Mouse (Mus musculus) frontal cortex, postnatal 36 days (tissue): ENCODE measurements at regions not wholly inside any gene's neighbourhood (a gene's known extent, or its start where the extent isn't known, plus 50 kb on each side); places are given as distances from the start of the nearest gene placed in this dataset.

Experiments used
- DNase-seq, 2 experiments: peaks; one replicate each; pipeline ENCODE4 v3.0.0; 2022; ENCODE audit warnings: low spot score in 2 of 2

DNA sequence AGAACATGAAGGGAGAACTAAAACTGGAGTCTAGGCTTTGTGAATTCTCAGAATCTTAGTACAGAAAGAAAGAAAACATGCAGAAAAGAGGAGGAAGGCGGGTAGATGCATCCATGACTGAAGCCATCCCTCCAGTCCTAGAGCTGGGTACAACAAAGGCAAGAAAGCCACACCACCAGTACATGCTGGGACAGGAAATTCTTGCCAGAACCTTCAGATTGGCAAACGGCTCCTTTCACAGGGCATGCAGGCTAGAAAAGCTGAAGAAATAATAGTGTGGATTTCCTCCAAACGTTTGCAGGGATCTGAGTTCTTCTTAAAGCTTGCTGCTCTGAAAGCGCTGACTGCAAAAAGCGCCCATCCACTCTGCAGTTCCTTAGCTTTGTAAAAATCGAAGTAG, 486.7 kb downstream of the Epha4 start:
- DNase-seq = peak in 1 of 2 experiments; percentile 13

- DNase-seq = no peak
Measured at GRCm38 (mm10) chr1:77029091-77029490, 485.8 kb downstream of the Epha4 start.

GRCm38 (mm10) chr1:77043749-77044564, 470.9 kb downstream of the Epha4 start:
- DNase-seq = peak in 1 of 2 experiments; percentile 2

GRCm38 (mm10) chr1:77048720-77049406, 466.0 kb downstream of the Epha4 start:
- DNase-seq = no peak

DNA sequence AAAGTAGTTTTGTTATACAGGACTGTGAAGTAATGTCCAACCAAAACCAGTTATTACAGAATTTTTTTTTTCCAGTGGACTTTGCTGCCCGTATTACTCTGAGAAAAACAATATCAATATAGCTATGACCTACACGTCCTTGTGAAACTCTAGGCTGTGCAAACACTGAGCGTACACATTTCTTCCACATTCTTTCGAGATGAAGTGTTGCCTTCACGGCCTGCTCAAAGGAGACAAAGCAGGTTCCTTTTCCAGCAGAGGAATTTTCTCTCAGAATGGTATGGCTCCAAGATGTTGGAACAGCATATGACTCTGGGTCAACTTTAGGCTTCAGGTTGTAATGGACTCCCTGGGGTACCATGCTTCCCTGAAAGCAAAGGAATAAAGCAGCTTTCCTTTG, 463.6 kb downstream of the Epha4 start:
- no peak for DNase-seq

DNA sequence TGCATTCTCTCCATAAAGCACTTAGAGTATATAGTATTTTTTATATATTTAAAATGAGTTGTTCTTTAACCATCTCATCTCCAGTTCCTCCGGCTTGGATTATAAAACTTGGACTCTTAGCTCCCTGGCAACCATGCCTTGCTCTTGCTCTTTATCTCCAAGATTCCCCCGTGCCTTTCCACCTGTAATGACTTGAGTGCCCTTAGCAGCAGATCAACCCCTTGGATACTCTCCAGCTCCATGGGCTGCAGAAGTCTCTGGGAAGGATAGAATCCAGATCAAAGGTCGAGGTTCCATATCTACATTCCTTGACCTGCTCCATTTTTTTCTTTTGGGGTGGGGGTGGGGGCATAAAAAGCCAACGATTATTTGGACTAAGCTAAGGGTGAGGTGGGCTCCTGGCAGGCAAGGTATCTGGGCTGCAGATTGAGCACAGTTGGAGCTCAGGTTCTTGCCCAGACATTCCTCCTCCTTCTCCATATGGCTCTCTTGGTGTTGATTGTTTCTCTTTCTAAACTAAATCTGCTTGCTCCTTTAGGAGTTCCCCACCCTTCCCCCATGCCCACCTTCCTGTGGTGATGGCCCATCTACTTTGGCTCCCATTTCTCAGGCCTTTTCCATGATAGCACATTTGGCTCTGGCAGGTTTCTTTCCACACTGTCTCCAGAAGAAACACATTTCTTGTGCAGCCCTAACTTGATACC, 460.9 kb downstream of the Epha4 start:
- DNase-seq = no peak

- no peak for DNase-seq
Measured at GRCm38 (mm10) chr1:77062468-77062867, 452.4 kb downstream of the Epha4 start.

DNA sequence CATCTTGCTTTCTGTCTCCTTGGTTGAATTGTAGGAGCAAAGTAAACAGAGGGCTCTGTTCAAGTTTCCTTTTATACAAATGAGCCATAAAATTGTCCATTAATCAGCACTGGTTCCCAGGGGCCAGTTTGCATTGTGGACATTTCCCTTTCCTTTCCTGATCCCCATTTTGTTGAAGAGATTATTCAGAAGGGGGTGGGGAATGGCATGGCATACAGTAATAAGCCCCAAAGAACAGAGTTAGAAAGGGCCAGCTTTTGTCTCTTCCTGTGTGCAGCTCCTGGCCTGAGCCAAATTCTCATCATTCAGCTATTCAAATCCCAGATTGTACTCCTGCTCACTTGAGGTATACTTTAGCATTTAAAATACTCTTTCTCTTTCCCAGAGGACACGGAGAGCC, 441.8 kb downstream of the Epha4 start:
- DNase-seq = no peak

DNA sequence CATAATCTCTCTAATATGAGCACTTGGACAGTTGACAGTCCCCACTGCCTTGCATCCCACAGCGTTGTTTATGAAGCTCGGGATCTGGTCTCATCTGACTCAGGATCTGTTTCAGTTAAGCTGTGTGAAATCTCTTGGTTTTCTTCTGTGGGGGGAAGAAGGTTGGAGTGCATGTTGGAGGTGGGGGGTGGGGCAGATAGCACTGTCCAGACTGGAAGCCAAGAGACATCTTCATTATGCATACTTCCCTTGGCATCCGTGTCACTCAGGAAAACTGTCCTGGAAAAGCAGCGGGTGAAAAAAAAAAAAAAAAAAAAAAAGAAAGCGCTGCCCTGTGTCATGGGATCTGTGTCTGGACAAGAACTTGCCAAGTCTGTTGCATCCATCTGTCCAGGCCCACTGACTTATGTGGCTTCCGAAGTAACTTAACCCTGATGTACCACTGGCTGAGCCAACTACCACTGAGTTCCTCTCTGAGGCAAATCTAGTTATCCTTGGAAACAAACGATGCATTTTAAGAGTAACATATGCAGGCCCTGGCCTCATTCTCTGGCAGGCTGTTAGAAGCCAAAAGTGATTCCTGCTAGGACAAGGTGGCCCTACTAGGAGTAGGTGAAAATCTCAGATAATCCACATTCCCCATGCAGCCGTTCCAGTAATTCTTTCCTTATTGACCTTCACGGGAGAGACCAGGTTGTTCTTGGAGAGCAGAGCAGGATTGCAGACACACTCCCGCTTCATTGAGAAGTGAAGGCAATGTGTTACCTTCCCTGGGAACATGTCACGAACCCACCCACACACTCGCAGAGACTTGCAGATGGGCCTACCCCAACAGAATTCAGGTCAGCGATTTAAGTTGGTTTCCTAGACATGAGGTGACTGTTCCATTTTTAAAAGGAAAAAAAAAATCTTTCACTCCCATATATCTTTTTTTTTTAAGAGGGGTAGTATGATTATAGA, 439.7 kb downstream of the Epha4 start:
- DNase-seq = peak; percentile 21 to 32

DNA sequence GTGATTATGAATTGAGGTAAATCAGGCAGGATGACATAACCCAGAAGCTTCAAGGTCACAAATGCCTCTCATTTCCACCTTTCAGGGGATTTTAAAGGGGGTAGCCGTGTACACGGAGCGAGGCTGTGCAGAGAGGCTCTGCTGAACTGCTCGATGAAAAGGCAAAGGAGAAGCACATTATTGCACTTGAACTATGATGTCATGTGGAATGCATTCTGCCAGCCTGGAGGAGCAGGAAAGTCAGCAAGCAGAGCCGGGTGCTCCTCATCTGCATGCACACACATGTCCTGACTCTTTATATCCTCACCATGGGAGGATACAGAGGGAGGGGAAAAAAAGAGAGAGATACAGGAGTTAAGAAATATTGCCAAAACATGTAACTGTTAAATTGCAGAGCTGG, 434.1 kb downstream of the Epha4 start:
- DNase-seq = no peak

GRCm38 (mm10) chr1:77081660-77082059, 433.2 kb downstream of the Epha4 start:
- DNase-seq = no peak

DNA sequence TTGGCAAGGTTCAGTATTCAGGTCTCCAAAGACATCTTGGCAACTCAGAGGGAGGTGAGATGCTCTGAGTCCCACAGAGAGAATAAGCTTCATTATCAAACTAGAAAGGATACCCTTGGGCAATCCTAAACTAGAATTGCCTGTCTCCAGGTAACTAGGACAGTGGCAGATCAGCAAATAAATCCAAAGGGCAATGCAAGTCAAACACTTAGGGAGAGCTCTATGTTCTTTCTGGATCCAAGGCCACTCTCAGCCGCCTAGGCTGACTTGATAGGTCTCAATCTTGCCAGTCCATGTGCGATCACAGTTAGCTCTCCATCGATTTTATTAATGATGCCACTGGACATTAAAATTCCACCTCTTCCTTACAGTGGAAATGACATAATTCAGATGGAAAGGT, 432.5 kb downstream of the Epha4 start:
- DNase-seq = no peak

DNA sequence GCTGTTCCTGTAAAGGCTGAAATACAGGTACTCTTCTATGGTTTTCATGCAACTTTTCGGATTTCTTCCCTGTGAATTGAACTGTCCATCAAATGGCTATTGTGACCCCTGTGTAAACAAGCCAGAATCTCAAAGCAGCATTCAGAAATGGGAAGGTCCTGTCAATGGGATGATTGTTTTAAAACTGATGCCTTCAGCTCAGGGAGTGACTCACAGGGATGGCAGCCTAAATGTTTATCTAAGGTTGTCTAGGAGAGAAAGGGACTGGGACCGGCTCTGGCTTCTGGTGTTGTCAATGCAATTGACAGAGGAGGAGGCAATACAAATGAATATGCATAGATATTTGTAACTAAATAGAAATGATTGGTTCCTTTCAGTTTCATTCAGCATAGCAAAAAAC, 421.3 kb downstream of the Epha4 start:
- DNase-seq = no peak

DNA sequence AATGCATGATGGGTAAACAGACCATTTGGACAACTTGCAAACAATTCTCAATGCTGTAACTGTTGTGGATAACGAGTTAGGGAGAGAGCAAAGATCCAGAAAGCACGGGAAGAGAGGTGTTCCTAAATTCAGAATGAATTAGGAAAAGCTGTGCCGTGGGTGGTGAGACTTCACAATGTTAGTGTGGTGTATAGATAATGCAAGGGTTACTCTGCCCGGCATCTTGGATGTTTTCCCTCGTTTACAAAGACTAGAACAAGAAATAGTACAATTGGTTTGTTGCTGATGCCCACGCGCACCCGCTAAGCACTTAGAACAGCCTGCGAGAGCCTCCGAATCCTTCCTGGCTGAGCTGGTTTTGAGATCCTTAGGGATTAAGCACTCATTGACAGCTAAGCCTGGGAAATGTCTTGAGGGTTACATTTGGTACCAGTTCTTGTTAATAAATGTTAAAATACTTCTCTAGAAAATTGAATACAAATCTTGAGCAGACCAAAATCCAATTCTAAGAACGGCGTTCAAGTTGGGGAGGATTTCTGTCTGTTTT, 413.1 kb downstream of the Epha4 start:
- DNase-seq = no peak

DNA sequence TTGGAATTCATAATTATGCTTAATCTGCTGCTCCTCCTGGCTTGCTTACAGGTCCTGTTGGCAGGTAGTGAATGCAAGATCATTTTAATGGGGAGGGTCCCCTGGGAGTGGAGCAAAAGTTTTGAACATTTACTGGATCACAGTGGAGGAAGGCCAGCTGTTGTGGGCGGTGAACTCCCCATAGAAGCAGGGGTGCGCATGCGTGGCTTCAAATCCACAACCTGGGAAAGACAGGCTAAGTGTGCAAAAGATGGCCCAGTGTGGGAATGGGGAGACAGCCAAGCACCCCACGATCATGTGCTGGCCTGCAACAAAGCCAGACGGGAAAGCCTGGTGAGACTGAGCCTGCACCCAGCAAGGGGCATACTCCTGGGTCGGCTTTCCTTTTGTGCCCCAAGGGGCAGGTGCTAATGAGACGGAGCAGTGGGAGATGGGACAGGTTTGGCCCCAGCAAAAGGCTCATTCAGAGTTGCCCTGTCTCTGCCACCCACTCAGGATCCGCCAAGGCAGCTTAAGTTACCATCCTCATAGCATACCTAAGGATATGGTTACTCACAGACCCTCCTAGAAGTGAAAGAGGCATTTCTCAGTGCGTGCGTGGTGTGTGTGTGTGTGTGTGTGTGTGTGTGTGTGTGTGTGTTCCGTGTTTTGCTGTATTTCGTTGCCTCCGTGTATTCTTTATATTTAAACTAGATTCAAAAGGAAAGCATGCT, 412.3 kb downstream of the Epha4 start:
- no peak for DNase-seq

DNA sequence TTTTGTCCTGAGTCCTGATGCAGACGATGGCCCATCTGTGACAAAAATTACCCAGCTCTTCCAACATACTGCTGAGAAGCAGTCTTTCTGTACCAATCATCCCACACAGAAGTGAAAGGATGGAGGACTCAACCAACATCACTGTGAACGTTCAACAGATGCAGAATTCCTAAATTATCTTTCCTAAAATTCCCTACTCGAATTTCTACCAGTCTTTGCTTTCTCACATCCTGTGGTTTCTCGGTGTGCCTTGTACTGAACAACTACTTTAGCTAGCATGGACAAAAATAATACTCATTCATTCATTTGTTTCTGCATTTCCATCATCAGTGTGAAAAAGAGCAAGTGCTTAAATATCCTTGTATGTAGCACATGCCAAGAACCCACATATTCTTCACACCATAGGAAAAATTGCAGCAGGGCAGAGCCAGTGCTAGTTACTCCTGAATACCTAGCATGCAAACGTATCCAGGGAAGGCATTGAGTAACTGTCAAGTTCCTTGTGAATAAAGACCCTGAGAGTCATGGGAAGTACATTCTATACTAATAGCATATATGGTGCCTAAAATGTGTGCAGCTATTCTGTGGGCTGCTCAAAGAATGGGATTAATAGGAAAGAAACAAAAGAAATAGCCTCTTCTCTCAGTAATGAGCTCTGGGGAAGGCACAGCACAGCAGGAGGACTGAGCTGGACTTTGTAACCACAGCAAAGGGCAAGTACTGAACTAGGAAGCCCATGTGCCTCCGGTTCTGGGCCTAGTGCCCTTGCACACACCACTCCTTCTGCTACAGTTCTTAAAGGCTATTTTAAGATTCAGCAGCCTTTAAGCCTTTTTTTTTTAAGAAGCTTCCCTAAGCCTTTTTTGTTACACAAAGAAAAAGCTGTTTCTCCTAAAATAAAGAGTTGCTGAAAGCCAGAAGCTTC, 404.8 kb downstream of the Epha4 start:
- peak; percentile 13 to 42 for DNase-seq

- DNase-seq = no peak
Measured at GRCm38 (mm10) chr1:77128411-77128810, 386.5 kb downstream of the Epha4 start.

GRCm38 (mm10) chr1:77137663-77138062, 377.2 kb downstream of the Epha4 start:
- DNase-seq = no peak

DNA sequence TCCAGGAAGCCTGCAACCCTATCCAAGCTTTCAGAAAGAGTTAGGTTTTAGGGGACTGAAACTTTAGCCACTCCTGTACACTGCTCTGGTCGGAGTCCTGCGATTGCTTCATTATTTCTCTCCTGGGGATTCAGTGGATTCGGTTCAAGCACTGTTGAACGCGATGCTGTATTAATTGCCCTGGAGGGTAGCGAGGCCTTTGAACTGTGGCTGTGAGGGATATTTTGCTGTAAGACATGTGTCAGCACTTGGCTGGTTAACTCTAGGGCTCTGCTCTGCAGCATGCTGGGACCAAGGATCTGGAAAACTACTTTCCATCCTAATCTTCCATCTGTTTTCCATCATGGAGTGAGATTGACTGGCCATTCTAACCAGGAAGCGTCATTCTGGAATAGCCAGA, 374.0 kb downstream of the Epha4 start:
- DNase-seq = no peak
